Mouse (Mus musculus) small intestine, adult 2 months (tissue): ENCODE measurements around the gene Larp1.

Experiments
- CTCF ChIP-seq: fragments of 200-500 bp; IDR thresholded peaks from 2 replicates; pipeline ENCODE4 v1.5.1; 2012; ENCODE audit warnings: low read depth, mild to moderate bottlenecking, control low read depth, inconsistent platforms, low read length, moderate library complexity, mixed read lengths; ENCODE audit not compliant: insufficient replicate concordance, insufficient read length; ENCODE audit errors: extremely low read depth
- POLR2A ChIP-seq: fragments of 200-500 bp; IDR thresholded peaks from 2 replicates; pipeline ENCODE4 v1.6.1; 2012; ENCODE audit warnings: low read depth, mild to moderate bottlenecking, control low read depth, inconsistent platforms, low read length, moderate library complexity

- TF ChIP-seq CTCF = no peak
- no peak for TF ChIP-seq POLR2A
Observed at GRCm38 (mm10) chr11:58016371-58016770, 7.5 kb downstream of the Larp1 start.
